Mouse (Mus musculus): ENCODE measurements around the gene Gpatch3. TPM values are rescaled to one million over a fixed set of nuclear protein-coding genes. Genes with fewer than 3 reads are reported as not detected.

Gene Gpatch3
- polyA plus RNA-seq (2014; fragmentation: Illumina TruSeq; extraction: RNeasy Lipid Tissue Mini Kit (QIAGEN cat#74804); ENCODE audit: low replicate concordance): not detected

GRCm38 (mm10) chr4:133574070-133574842, at the start of gene Gpatch3:
Gpatch3 (plus strand) TSS chr4:133574745.

DNA sequence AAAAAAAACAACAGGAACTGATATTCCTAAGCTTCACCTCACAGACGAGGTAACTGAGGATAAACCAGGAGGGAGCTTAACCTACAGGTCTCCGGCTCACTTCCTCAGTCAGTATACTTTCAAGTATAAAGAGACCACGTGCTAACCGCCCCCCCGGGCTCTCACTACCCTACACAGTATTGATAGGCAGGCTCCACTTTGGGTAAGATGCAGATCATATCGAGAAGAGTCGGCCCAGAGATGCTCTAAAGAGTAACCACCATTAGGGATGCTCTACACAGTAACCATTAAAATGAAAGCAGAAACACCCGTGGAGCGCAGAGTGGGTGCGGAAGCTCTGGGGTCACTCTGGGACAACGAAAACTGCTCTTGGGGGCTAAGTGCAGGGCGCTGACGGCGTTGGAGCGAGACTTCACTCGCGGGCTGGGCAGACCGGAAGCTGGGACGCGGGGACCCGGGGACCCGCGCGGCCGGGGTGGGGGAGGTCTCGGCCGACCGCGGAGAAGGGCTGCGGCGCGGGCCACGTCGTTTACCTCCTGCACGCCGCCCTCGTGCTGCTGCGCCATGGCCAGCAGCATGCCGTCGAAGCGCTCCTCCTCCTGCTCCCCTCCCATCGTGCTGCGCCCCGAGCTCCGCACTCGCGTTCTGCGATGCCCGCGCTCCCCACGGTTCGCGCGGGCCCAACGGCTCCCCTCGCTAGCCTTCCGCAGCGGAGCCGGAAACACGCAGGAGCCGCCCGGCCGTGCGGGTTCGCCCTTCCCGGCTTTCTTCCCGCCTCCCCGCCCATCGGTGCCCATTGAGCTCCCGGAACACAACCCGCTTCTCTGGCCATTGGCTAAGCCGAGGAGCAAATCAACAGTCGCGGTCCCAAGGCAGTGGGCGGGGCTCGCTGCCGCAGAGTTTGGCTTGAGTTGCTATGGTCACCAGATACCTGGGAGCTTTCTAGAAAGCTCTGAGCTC, 29.0 kb upstream of the Gpatch3 start, which contains the start of gene Nudc:
TSS of gene Nudc (minus strand) at position 725 of the 960 bp plus-strand sequence.

GRCm38 (mm10) chr4:133552768-133553447, 21.6 kb upstream of the Gpatch3 start, which contains the start of gene Nr0b2:
Nr0b2 (plus strand) TSS chr4:133553376.

DNA sequence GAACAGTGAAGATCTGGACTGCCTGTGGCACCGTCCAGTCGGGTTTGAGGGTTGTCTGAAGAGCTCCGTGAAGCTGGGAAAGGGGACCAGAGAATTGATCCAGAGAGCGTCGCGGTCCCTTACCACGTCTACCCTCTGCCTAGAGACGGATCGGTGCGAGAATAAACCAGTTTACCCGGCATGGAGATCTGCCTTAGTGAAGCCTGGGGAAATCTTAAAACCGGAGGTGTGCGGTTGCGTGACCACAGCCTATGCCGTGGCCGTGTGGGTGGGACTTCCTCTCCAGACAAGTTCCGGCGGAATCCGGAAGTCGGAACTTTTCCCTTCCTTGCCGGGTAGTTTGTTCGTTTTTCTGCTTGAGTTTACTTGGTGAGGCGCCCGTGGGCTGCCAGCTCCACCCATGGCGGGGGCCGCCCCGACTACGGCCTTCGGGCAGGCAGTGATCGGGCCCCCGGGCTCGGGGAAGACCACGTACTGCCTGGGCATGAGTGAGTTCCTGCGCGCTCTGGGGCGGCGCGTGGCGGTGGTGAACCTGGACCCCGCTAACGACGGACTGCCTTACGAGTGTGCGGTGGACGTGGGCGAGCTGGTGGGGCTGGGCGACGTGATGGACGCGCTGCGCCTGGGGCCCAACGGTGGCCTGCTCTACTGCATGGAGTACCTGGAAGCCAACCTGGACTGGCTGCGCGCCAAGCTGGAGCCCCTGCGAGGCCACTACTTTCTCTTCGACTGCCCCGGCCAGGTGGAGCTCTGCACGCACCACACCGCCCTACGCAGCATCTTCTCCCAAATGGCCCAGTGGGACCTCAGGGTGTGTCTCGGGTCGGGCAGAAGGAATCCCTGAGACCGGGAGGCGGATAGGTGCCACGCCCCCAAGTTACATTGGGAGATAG, 9.8 kb downstream of the Gpatch3 start, which contains the start of gene Gpn2:
TSS of gene Gpn2 (plus strand) at position 304 of the 893 bp plus-strand sequence.

DNA sequence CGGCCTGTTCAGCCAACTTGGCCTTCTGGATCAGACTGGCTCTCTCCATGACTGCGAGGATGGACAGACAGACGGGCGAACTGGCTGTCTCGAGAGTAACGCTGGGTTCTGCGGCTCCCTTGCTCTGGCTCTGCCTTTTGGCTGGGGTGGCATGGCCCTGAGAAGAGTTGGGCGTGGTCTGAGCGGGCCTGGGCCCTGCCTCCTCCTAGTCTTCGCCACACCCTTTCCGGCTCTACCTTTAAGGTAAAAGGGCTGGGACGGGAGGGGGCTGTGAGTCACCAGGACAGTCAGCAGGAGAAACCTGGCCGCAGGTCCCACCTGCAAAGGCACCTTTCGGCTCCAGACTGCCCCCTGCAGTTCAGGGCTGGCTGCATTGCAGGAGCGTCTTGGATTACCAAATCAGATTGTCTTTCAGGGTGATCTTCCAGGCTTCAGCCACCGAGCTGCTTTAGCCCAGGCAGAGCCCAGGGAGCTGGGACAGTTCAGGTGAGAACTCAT, 27.2 kb downstream of the Gpatch3 start, which contains the start of gene Sfn:
TSS of gene Sfn (minus strand) at position 448 of the 498 bp plus-strand sequence.

Other genes with a start within 250 kb of the Gpatch3 start
- gene Wdtc1, start 221.3 kb upstream of the Gpatch3 start, polyA plus RNA-seq (2014; fragmentation: Illumina TruSeq; extraction: RNeasy Lipid Tissue Mini Kit (QIAGEN cat#74804); ENCODE audit: low replicate concordance): 3.7 TPM
- gene Slc9a1, start 205.0 kb upstream of the Gpatch3 start, polyA plus RNA-seq (2014; fragmentation: Illumina TruSeq; extraction: RNeasy Lipid Tissue Mini Kit (QIAGEN cat#74804); ENCODE audit: low replicate concordance): 0.97 TPM
- not detected for gene Tent5b, start 94.6 kb upstream of the Gpatch3 start, polyA plus RNA-seq (2014; fragmentation: Illumina TruSeq; extraction: RNeasy Lipid Tissue Mini Kit (QIAGEN cat#74804); ENCODE audit: low replicate concordance)
- gene Trnp1, start 76.2 kb upstream of the Gpatch3 start, polyA plus RNA-seq (2014; fragmentation: Illumina TruSeq; extraction: RNeasy Lipid Tissue Mini Kit (QIAGEN cat#74804); ENCODE audit: low replicate concordance): 1.0 TPM
- gene Kdf1, start 55.8 kb upstream of the Gpatch3 start, polyA plus RNA-seq (2014; fragmentation: Illumina TruSeq; extraction: RNeasy Lipid Tissue Mini Kit (QIAGEN cat#74804); ENCODE audit: low replicate concordance): 1.6 TPM
- 6.8 TPM for gene Nudc, start 28.7 kb upstream of the Gpatch3 start, polyA plus RNA-seq (2014; fragmentation: Illumina TruSeq; extraction: RNeasy Lipid Tissue Mini Kit (QIAGEN cat#74804); ENCODE audit: low replicate concordance)
- not detected for gene Nr0b2, start 21.4 kb upstream of the Gpatch3 start, polyA plus RNA-seq (2014; fragmentation: Illumina TruSeq; extraction: RNeasy Lipid Tissue Mini Kit (QIAGEN cat#74804); ENCODE audit: low replicate concordance)
- not detected for gene Gpn2, start 9.6 kb downstream of the Gpatch3 start, polyA plus RNA-seq (2014; fragmentation: Illumina TruSeq; extraction: RNeasy Lipid Tissue Mini Kit (QIAGEN cat#74804); ENCODE audit: low replicate concordance)
- 0.45 TPM for gene Sfn, start 27.4 kb downstream of the Gpatch3 start, polyA plus RNA-seq (2014; fragmentation: Illumina TruSeq; extraction: RNeasy Lipid Tissue Mini Kit (QIAGEN cat#74804); ENCODE audit: low replicate concordance)
- 1.9 TPM for gene Zdhhc18, start 75.4 kb downstream of the Gpatch3 start, polyA plus RNA-seq (2014; fragmentation: Illumina TruSeq; extraction: RNeasy Lipid Tissue Mini Kit (QIAGEN cat#74804); ENCODE audit: low replicate concordance)
- gene Pigv, start 97.9 kb downstream of the Gpatch3 start, polyA plus RNA-seq (2014; fragmentation: Illumina TruSeq; extraction: RNeasy Lipid Tissue Mini Kit (QIAGEN cat#74804); ENCODE audit: low replicate concordance): 3.0 TPM
- 17.3 TPM for gene Arid1a, start 182.0 kb downstream of the Gpatch3 start, polyA plus RNA-seq (2014; fragmentation: Illumina TruSeq; extraction: RNeasy Lipid Tissue Mini Kit (QIAGEN cat#74804); ENCODE audit: low replicate concordance)